ENCODE assay signal across 17 mouse cellular contexts in genomic region chr6:55646111-55646823, GRCm38 (mm10). TPM values are rescaled to one million over a fixed set of nuclear protein-coding genes. Genes with fewer than 3 reads are reported as not detected.
DNase-seq lines count a peak whose midpoint lies in the region; ATAC-seq lines count a peak whose summit lies in the region.
"Had no signal": no experiment of that assay in that cellular context is flagged by ENCODE, and none has a peak within 500 bp of the region (broad histone marks: within the 10 kb centered on the region; RNA-seq: fewer than 3 reads in every experiment).

No protein-coding gene starts in this region.

- H3K9me3 ChIP-seq in forebrain, embryonic 16.5 days (ENCODE audit: control insufficient read depth, low read length), result no peaks in the 10 kb centered on the region
- no peaks in the 10 kb centered on the region for H3K9me3 ChIP-seq in hindbrain, embryonic 15.5 days
- H3K9me3 ChIP-seq: heart, embryonic 15.5 days had no signal

- DNase-seq in left cerebral cortex, postnatal 4 days, result peak; percentile 15
- DNase-seq in left cerebral cortex, adult 18-20 months (ENCODE audit: low spot score in 2 of 2), result no peak
- peak; percentile 41 for DNase-seq in retina, postnatal 1 day
- no peak for DNase-seq in thymus, adult 18-20 months
- no peak for DNase-seq in gastrocnemius, postnatal 14 days
- DNase-seq: cerebellum, adult 8-10 months; gastrocnemius, postnatal 10 days; kidney, postnatal 10 days; lung, postnatal 14 days had no signal

- intact Hi-C loops in left cerebral cortex, postnatal 4 days (cut with DNase I), result no loop called here
- intact Hi-C loops in gastrocnemius, postnatal 14 days (cut with DNase I; ENCODE audit: low total_unique reads), result no loop called here

- H3K4me3 ChIP-seq in forebrain, embryonic 16.5 days (replicated peaks; ENCODE audit: low read length), result no peak overlapping the region
- no peak overlapping the region for H3K4me3 ChIP-seq in hindbrain, embryonic 15.5 days
- H3K4me3 ChIP-seq: erythroblast, embryonic 14.5 days; heart, embryonic 15.5 days had no signal

- 35% methylated on average over 14 of the region's 14 CpGs for WGBS in forebrain, embryonic 16.5 days
- WGBS in hindbrain, embryonic 15.5 days, result 40% methylated on average over 14 of the region's 14 CpGs

- H3K4me2 ChIP-seq in forebrain, embryonic 16.5 days (ENCODE audit: low read length), result peak overlapping the region; percentile 39; the same call in 1 of the 2 replicates
- H3K4me2 ChIP-seq in hindbrain, embryonic 15.5 days, result peak overlapping the region; percentile 14; the same call in 1 of the 2 replicates
- H3K4me2 ChIP-seq: heart, embryonic 15.5 days had no signal

- H3K27me3 ChIP-seq in forebrain, embryonic 16.5 days (replicated peaks; ENCODE audit: control insufficient read depth, insufficient read depth, low read length), result no peaks in the 10 kb centered on the region
- no peaks in the 10 kb centered on the region for H3K27me3 ChIP-seq in hindbrain, embryonic 15.5 days

- peak overlapping the region; percentile 95 for H3K27ac ChIP-seq in forebrain, embryonic 16.5 days (ENCODE audit: low read length)
- H3K27ac ChIP-seq in hindbrain, embryonic 15.5 days (replicated peaks), result no peak overlapping the region
- H3K27ac ChIP-seq: heart, embryonic 15.5 days; liver, embryonic 14.5 days had no signal

- peaks cover 35% of the 10 kb centered on the region for H3K4me1 ChIP-seq in forebrain, embryonic 16.5 days (replicated peaks; ENCODE audit: control insufficient read depth, insufficient read depth, low read length)
- H3K4me1 ChIP-seq in hindbrain, embryonic 15.5 days (replicated peaks), result peaks cover 43% of the 10 kb centered on the region

- H3K36me3 ChIP-seq in forebrain, embryonic 16.5 days (ENCODE audit: control insufficient read depth, insufficient read depth), result no peaks in the 10 kb centered on the region
- H3K36me3 ChIP-seq in hindbrain, embryonic 15.5 days, result no peaks in the 10 kb centered on the region
- H3K36me3 ChIP-seq: heart, embryonic 15.5 days had no signal

- ATAC-seq in forebrain, embryonic 16.5 days, result peak; percentile 67
- ATAC-seq in hindbrain, embryonic 15.5 days (ENCODE audit: low FRiP score, low read depth), result peak; percentile 53; the same call in 1 of the 2 replicates
- ATAC-seq: activated CD4-positive, CD25-positive, alpha-beta regulatory T cell, adult 4 months had no signal

- H3K9ac ChIP-seq in forebrain, embryonic 16.5 days (replicated peaks; ENCODE audit: low read depth, low read length), result peak overlapping the region; percentile 28; the same call in 1 of the 2 replicates
- no peak overlapping the region for H3K9ac ChIP-seq in hindbrain, embryonic 15.5 days
- H3K9ac ChIP-seq: heart, embryonic 15.5 days; liver, embryonic 14.5 days had no signal

RNA-seq across cellular contexts. Expression of gene Neurod6, which starts 34.8 kb away (rescaled TPM):
- total RNA-seq in left cerebral cortex, postnatal 4 days (2021), result 100 to 1,000 TPM; 226 to 249 TPM
- 10 to 100 TPM; 57.8 to 65.8 TPM for total RNA-seq in left cerebral cortex, adult 18-20 months (2021)
- polyA plus RNA-seq in forebrain, embryonic 16.5 days (2015; fragmentation: Nextera tagmentation; extraction: Ambion mirVana), result 468 and 578 TPM in 2 replicates
- polyA plus RNA-seq in hindbrain, embryonic 15.5 days (2015; fragmentation: Nextera tagmentation; extraction: Ambion mirVana), result 29.6 and 43.9 TPM in 2 replicates
- total RNA-seq in gastrocnemius, postnatal 14 days (2021), result not detected
- polyA plus RNA-seq: activated CD4-positive, CD25-positive, alpha-beta regulatory T cell, adult 4 months; erythroblast, embryonic 14.5 days; intestine, embryonic 14.5 days; limb, embryonic 11.5 days; liver, embryonic 14.5 days had no signal

Comparison
In these comparisons a context has a peak if more than half of its experiments do, and no peak if none do; other contexts are left out.
1. DNase-seq: peak in left cerebral cortex, postnatal 4 days (single experiment) and retina, postnatal 1 day (single experiment); none in left cerebral cortex, adult 18-20 months (0 of 2), thymus, adult 18-20 months (0 of 2) and gastrocnemius, postnatal 14 days (single experiment).
2. RNA of gene Neurod6, which starts 34.8 kb away (total RNA-seq): 226 to 249 TPM in left cerebral cortex, postnatal 4 days and 57.8 to 65.8 TPM in left cerebral cortex, adult 18-20 months; not detected in gastrocnemius, postnatal 14 days; every median in the first group is over 10 times any median in the second.